Mouse (Mus musculus) heart, adult 8-10 months (tissue): ENCODE data around the gene Sec24d. TPM values are rescaled to one million over a fixed set of nuclear protein-coding genes. Genes with fewer than 3 reads are reported as not detected.
"Not testable (repeated sequence)": the region's sequence is repeated elsewhere in the genome, so short reads cannot be mapped to it uniquely, and the experiment has no call there.

Experiments
- DNase-seq: peaks from one replicate; pipeline ENCODE4 v3.0.0; 2022; ENCODE audit warnings: low spot score
- total RNA-seq, 4 experiments: library from RNA; stranded (reverse); gene quantifications; 2 replicates each; pipeline ENCODE4 v1.2.4; 2022

The Sec24d gene
- total RNA-seq, 4 experiments from 2014 or later = 31.1 to 37.7 (median 35.0) TPM

- no peak for DNase-seq
These were observed 70.6 kb downstream of the Sec24d start for GRCm38 (mm10) chr3:123337853-123338252.

DNA sequence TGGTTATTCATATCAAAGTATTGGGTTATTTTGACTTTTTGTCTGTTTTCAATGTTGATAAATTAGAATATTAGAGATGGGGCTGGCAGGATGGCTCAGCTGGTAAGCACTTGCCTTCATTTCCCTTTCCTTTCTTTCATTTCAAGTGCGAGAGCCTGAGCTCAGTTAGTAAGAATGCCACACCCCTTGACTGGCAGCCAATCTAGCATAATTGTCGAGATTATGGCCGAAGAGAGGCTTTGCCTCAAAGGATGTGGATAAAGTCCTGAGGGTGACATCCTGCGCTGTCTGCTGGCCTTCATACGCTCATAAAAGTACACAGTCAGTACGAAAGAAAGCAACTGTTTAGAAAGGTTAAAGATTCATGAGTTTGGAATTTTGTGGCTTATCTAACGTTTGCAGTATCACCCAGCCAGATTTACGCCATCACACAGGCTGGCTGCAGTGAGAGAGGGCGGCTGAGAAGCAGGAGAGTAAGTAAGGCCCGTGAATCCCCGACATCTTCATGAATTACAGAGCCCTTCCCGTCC is 71.5 kb downstream of the Sec24d start:
- no peak for DNase-seq

DNA sequence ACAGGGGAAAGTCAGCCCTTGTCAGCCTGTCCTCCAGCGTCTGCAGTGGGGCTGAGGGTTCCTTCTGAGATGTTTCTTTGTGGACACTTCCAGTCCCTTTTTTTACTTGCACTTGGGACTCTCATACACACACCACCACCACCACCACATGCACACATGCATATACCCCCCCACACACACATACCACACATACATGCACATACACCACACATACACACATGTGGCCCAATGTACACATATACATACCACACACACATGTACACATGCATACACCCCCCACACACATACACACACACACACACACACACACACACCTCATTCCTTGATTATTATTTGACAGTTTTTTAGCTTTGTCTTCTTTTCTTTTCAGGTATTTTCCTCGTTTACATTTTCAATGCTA is 73.8 kb downstream of the Sec24d start:
- no peak for DNase-seq

GRCm38 (mm10) chr3:123343690-123344089 is 76.4 kb downstream of the Sec24d start:
- DNase-seq = no peak

- DNase-seq = no peak
These were observed 81.0 kb downstream of the Sec24d start for GRCm38 (mm10) chr3:123348080-123348802.

GRCm38 (mm10) chr3:123350602-123351001 is 83.3 kb downstream of the Sec24d start:
- DNase-seq = no peak

GRCm38 (mm10) chr3:123351519-123351918 is 84.3 kb downstream of the Sec24d start:
- DNase-seq = peak; percentile 41

- peak; percentile 55 for DNase-seq
These were observed 85.9 kb downstream of the Sec24d start for GRCm38 (mm10) chr3:123353183-123353582.

- no peak for DNase-seq
These were observed 86.4 kb downstream of the Sec24d start for GRCm38 (mm10) chr3:123353661-123354060.

DNA sequence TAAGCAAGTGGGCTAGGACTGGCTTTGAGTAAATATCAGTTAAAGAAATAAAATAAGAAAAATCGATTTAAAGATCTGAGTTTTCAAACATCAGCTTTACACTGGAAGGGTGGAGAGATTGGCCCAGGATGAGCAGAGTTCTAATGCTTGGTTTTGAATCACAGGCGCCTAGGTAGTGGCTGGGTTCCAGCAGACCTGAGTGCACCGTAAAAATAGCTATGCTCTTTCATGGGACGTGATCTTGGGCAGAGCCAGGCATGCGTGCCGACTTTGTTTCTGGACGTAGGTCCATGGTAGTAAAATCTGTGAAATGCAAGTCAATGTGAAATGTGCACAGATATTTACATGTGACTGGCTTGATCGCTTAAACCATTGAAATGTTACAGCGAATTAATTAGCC is 87.1 kb downstream of the Sec24d start:
- DNase-seq = peak; percentile 44

- DNase-seq = no peak
These were observed 89.2 kb downstream of the Sec24d start for GRCm38 (mm10) chr3:123356377-123356991.

DNA sequence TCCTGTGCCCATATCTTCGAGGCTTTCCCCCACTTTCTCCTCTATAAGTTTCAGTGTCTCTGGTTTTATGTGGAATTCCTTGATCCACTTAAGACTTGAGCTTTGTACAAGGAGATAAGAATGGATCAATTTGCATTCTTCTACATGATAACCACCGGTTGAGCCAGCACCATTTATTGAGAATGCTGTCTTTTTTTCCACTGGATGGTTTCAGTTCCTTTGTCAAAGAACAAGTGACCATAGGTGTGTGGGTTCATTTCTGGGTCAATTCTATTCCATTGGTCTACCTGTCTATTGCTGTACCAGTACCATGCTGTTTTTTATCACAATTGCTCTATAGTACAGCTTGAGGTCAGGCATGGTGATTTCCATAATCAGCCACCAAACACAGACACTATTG is 99.6 kb downstream of the Sec24d start:
- DNase-seq = not testable (repeated sequence)

DNA sequence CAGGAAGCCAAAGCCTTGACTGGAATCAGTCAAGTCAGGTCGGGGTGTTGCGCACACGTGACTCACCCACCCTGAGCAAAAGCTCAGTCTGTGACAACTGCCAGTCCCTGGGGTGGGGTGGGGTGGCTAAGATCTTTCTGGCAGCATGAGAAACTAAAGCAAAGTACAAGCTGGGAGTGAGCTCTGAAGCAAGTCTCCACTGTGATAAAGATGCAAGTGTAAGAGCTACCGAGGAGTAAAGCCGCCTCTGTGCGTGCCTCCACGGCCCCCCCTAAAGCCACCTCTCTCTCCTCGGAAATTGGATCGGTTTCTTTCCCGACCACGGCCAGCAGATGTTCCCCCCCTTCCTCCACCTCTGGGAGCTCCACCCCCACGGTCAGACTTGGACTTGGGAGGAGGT is 101.9 kb downstream of the Sec24d start:
- no peak for DNase-seq

- DNase-seq = no peak
These were observed 103.7 kb downstream of the Sec24d start for GRCm38 (mm10) chr3:123370927-123371326.

- DNase-seq = peak; percentile 69
These were observed 104.7 kb downstream of the Sec24d start for GRCm38 (mm10) chr3:123371766-123372535.

GRCm38 (mm10) chr3:123376562-123376961 is 109.3 kb downstream of the Sec24d start:
- DNase-seq = no peak

- no peak for DNase-seq
These were observed 117.2 kb downstream of the Sec24d start for GRCm38 (mm10) chr3:123384435-123384834.

DNA sequence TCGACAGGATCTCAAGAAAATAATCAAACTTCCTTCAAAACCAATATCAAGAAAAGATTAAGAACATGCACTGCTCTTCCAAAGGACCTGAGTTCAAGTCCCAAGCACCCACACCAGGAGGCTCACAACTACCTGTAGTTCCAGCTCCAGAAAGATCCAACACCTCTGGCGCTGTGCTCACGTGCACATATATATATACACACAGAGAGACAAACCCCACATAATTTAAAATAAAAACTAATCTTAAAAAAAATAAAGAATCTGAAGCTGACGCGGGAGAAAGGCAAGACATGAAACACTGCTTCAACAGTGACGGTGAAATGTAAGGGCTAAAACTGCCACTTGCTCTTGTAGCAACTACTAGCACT is 117.8 kb downstream of the Sec24d start:
- DNase-seq = no peak

- peak; percentile 96 for DNase-seq
These were observed 118.4 kb downstream of the Sec24d start, which contains the start of gene Mettl14 for GRCm38 (mm10) chr3:123385486-123386156. TSS of gene Mettl14 (minus strand) at chr3:123386108.

DNA sequence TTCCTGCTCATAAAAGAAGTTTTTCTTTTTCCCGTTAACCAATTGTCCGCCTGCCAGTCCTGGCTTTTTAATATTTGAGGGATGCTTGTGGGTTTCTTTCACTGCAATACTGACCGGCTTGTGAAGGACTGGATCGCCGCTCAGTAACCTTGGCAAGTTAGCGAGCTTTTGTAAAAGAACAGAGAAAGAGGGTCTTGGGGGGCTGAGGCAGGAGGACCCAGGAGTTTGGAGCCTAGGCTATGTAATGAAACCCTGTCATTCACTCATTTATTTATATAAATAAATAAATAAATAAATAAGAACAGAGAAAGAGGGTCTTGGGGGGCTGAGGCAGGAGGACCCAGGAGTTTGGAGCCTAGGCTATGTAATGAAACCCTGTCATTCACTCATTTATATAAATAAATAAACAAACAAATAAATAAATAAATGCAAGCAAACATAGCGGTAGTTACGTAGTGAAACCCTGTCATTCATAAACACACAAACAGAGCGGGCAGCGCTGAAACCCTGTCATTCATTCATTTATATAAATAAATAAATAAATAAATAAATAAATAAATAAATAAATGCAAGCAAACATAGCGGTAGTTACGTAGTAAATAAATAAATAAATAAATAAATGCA is 119.0 kb downstream of the Sec24d start:
- DNase-seq = not testable (repeated sequence)

GRCm38 (mm10) chr3:123391180-123391579 is 123.9 kb downstream of the Sec24d start:
- no peak for DNase-seq
